Mouse (Mus musculus): ENCODE results near the gene Rps29. TPM values are rescaled to one million over a fixed set of nuclear protein-coding genes. Genes with fewer than 3 reads are reported as not detected.

Rps29 gene
- polyA plus RNA-seq, 1 experiment from 2014 or later: 591 TPM

DNA sequence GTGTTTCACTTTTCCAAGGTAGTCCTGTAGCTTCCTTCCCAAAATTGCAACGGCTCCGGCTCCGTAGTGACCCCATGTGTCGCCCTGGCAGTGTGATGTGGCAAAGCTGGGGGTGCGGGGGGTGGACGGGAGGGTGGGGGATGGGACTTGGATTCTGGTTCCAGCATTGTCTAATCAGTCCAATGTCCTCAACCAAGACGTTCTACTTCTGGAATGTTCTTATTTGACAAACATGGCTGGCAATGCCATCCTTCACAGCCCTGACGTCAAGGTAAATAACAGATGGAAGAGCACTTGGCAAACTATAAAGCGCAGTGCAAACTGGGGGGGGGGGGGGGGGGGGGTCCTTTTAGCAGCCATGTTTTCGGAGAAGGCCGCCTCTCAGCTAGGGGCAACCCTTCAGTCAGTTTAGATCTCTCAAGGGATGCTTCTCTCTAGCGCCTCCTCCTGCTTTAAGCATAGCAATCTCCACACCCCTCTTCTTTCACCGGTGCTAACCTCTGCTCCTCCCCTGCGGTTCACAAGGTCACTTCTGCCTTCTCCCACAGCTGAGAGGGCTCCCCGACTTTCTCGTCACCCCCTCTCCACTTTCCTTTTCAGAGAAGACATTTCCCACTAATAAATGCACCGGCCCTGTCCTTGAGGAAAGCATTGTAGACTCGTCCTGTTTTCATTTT lies 29.2 kb downstream of the Rps29 start:
- H3K79me2 ChIP-seq (ENCODE audit: inconsistent target): no peaks in the 10 kb centered on the region
- peak overlapping the region; percentile 5; the same call in 1 of the 2 replicates for H3K4me3 ChIP-seq (ENCODE audit: inconsistent target)
- H3K36me3 ChIP-seq (ENCODE audit: inconsistent target): no peaks in the 10 kb centered on the region
- H3K27ac ChIP-seq: no peak overlapping the region
- WGBS (ENCODE audit: missing documents): 56% methylated on average over 12 of the region's 18 CpGs

DNA sequence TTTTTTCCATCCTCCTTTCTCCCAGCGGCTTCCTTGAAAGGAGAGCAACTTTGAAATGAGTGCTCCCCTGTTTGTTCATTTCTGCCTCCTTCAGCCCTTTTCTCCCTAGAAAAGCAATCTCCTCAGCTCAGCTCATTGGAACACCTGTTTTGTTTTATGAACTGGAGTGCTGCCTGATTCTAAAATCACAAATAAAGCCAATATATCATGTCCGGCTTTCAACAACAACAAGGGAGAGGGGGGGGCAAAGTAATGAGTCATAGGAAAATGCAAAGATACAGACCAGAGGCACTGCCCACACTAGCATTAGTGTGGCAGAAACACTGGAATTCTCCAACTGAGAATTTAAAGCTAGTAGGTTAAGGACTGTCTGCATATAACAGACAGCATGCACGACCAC lies 31.4 kb downstream of the Rps29 start:
- H3K4me3 ChIP-seq (ENCODE audit: inconsistent target): no peak overlapping the region
- 95% methylated on average over 3 of the region's 3 CpGs for WGBS (ENCODE audit: missing documents)
- H3K79me2 ChIP-seq (ENCODE audit: inconsistent target): no peaks in the 10 kb centered on the region
- H3K36me3 ChIP-seq (ENCODE audit: inconsistent target): no peaks in the 10 kb centered on the region
- no peak overlapping the region for H3K27ac ChIP-seq

DNA sequence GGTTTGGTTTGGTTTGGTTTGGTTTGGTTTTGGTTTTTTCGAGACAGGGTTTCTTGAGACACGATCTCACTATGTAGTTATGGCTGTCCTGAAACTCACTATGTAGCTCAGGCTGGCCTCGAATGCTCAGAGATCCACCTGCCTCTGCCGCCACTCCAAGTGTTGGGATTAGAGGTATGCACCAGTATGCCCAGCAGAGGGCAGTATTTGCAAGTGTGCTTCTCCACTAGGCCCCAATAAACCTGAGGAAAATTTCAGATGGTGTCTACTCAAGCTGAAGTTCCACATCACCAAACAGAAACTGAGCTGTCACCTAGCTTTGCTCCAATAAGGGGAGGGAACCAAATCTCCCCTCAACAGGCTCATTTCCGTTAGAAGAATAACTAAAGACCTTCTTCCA lies 31.8 kb downstream of the Rps29 start:
- H3K4me3 ChIP-seq (ENCODE audit: inconsistent target): no peak overlapping the region
- no peaks in the 10 kb centered on the region for H3K79me2 ChIP-seq (ENCODE audit: inconsistent target)
- H3K27ac ChIP-seq: no peak overlapping the region
- 95% methylated on average over 5 of the region's 5 CpGs for WGBS (ENCODE audit: missing documents)
- no peaks in the 10 kb centered on the region for H3K36me3 ChIP-seq (ENCODE audit: inconsistent target)

DNA sequence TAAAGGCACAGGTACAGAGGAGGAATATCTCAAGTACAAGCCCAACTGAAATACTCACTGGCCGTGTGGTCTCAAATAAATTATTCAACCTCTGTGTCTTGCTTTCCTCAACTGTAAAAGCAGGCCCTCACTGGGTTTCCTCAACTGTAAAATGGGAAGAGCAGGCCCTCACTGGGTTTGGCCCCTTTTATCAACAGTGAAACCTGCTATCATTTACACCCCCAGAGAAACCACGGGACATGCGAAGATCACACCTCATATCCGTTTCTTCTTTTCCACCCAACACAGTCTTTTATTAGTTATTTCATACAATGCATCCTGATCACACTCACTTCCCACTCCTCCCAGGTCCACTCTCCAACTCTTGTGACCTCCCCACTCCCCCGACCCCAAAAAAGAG lies 33.9 kb downstream of the Rps29 start:
- 93% methylated on average over 5 of the region's 5 CpGs for WGBS (ENCODE audit: missing documents)
- Histone ChIP-seq H3K4me3 (ENCODE audit: inconsistent target) (no peak overlapping the region), H3K36me3 (ENCODE audit: inconsistent target) (no peaks in the 10 kb centered on the region), H3K27ac (no peak overlapping the region), H3K79me2 (ENCODE audit: inconsistent target) (no peaks in the 10 kb centered on the region)

DNA sequence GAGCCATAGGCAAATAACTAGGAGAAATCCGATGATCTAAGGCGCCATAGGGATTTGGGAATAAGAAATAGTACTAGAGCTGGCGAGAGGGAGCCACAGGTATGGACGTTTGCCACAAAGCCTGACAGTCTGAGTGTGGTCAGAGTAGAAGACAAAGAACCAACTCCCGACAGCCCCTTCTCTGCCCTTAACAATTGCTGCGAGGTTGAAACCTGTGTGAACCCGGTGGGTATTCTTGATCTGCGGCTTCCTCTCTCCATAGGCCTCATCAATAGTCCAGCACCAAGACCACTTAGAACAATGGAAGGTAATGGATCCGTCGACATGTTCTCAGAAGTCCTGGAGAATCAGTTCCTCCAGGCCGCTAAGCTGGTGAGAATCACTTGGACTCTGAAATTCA lies 36.2 kb downstream of the Rps29 start:
- 90% methylated on average over 11 of the region's 11 CpGs for WGBS (ENCODE audit: missing documents)
- Histone ChIP-seq H3K36me3 (ENCODE audit: inconsistent target) (no peaks in the 10 kb centered on the region), H3K27ac (no peak overlapping the region), H3K4me3 (ENCODE audit: inconsistent target) (no peak overlapping the region), H3K79me2 (ENCODE audit: inconsistent target) (no peaks in the 10 kb centered on the region)

DNA sequence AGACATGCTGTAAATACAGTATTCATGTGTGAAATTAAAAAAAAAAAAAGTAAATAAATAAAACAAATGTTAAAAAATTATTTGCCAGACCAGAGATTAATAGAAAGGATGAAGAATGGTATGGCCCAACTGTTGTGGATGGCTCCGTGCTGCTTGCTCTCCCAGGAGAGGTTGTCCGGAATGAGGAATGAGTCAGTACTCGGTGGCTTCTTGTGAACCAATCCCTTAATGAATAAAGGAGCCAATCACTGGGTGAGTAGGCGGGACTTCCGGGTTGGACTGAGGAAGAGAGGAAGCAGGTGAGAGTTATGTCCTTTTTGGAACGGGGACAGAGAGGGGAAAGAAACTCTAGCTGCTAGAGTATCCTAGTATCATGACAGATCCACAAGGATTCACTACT lies 39.1 kb downstream of the Rps29 start:
- 92% methylated on average over 6 of the region's 6 CpGs for WGBS (ENCODE audit: missing documents)
- H3K4me3 ChIP-seq (ENCODE audit: inconsistent target): no peak overlapping the region
- no peak overlapping the region for H3K27ac ChIP-seq
- H3K36me3 ChIP-seq (ENCODE audit: inconsistent target): no peaks in the 10 kb centered on the region
- no peaks in the 10 kb centered on the region for H3K79me2 ChIP-seq (ENCODE audit: inconsistent target)

Other genes starting within 250 kb of the Rps29 start
- gene Lrr1, start 9.6 kb upstream of the Rps29 start, polyA plus RNA-seq (2018): 0.79 to 5.0 TPM (median 0.95 TPM) in 3 replicates
- 456 to 589 TPM (median 537 TPM) in 3 replicates for gene Rpl36al, start 24.9 kb upstream of the Rps29 start, polyA plus RNA-seq (2018)
- gene Mgat2, start 25.0 kb upstream of the Rps29 start, polyA plus RNA-seq (2018): 69.8 to 86.8 TPM (median 81.4 TPM) in 3 replicates
- 2.3 to 4.5 TPM (median 2.8 TPM) in 3 replicates for gene Gm49383, start 37.9 kb upstream of the Rps29 start, polyA plus RNA-seq (2018)
- 1.5 to 3.6 TPM (median 2.6 TPM) in 3 replicates for gene Dnaaf2, start 39.2 kb upstream of the Rps29 start, polyA plus RNA-seq (2018)
- gene Gm49384, start 45.1 kb upstream of the Rps29 start, polyA plus RNA-seq (2018): 2.2 to 6.7 TPM (median 5.8 TPM) in 3 replicates
- 2.5 to 13.9 TPM (median 3.7 TPM) in 3 replicates for gene Pole2, start 69.0 kb upstream of the Rps29 start, polyA plus RNA-seq (2018)
- 2.3 to 6.4 TPM (median 4.2 TPM) in 3 replicates for gene Klhdc1, start 82.0 kb upstream of the Rps29 start, polyA plus RNA-seq (2018)
- gene Klhdc2, start 137.5 kb upstream of the Rps29 start, polyA plus RNA-seq (2018): 14.8 to 18.2 TPM (median 15.3 TPM) in 3 replicates
- 22.9 to 41.8 TPM (median 30.3 TPM) in 3 replicates for gene Nemf, start 198.0 kb upstream of the Rps29 start, polyA plus RNA-seq (2018)
- 84.8 to 161 TPM (median 114 TPM) in 3 replicates for gene Arf6, start 213.0 kb upstream of the Rps29 start, polyA plus RNA-seq (2018)
- gene Gm9887, start 213.3 kb upstream of the Rps29 start, polyA plus RNA-seq (2018): 0.40 to 0.57 TPM in 2 of 3 replicates, not detected in the other

Data from macrophage (primary cell).